Mouse (Mus musculus) CH12.LX (cell line): ENCODE measurements at regions not wholly inside any gene's neighbourhood (a gene's known extent, or its start where the extent isn't known, plus 50 kb on each side); places are given as distances from the start of the nearest gene placed in this dataset.

Source experiments
- DNase-seq: peaks from one replicate; pipeline ENCODE4 v3.0.0-alpha.2; 2013; ENCODE audit errors: extremely low read depth
- H3K27ac ChIP-seq: 2 replicates; pipeline ENCODE4 v1.5.1; 2012; ENCODE audit warnings: low read depth, mild to moderate bottlenecking, control low read depth, moderate library complexity; ENCODE audit not compliant: insufficient read depth
- H3K27me3 ChIP-seq: replicated peaks from 2 replicates; pipeline ENCODE3; 2012; ENCODE audit warnings: inconsistent platforms
- H3K36me3 ChIP-seq, 2 experiments: replicated peaks in 1 of 2; 2 replicates each; pipeline versions ENCODE3 to v1.6.1; 2012; ENCODE audit warnings: inconsistent platforms in 1 of 2, low read length in 1 of 2, mild to moderate bottlenecking in 1 of 2, mixed read lengths in 1 of 2, moderate library complexity in 1 of 2; ENCODE audit not compliant: control insufficient read depth in 1 of 2, insufficient read depth in 1 of 2
- H3K4me1 ChIP-seq, 2 experiments: 2 replicates each; pipeline ENCODE4 v1.6.1; 2012; ENCODE audit warnings: inconsistent platforms in 1 of 2, moderate library complexity in 1 of 2; ENCODE audit not compliant: insufficient read depth in 2 of 2, control insufficient read depth in 1 of 2
- H3K4me2 ChIP-seq: 2 replicates; pipeline ENCODE4 v1.6.1; 2012; ENCODE audit warnings: low read depth, mild to moderate bottlenecking, control low read depth; ENCODE audit not compliant: poor library complexity, insufficient read depth, severe bottlenecking
- H3K4me3 ChIP-seq, 3 experiments: fragments of 150-350 bp in 1 of 3; sonication (generic) in 1 of 3; replicated peaks in 1 of 3; 2 replicates each; pipeline versions ENCODE3 to v1.5.1; 2011 to 2012; ENCODE audit warnings: low read depth in 2 of 3, low read length in 2 of 3, mild to moderate bottlenecking in 2 of 3, moderate library complexity in 2 of 3, control low read depth in 1 of 3, improper control_type of control experiment in 1 of 3, inconsistent platforms in 1 of 3, mixed read lengths in 1 of 3; ENCODE audit not compliant: poor library complexity in 1 of 3
- H3K79me2 ChIP-seq: replicated peaks from 2 replicates; pipeline ENCODE4 v1.6.1; 2012; ENCODE audit warnings: mild to moderate bottlenecking, moderate library complexity; ENCODE audit not compliant: control insufficient read depth, poor library complexity, insufficient read depth, severe bottlenecking; ENCODE audit errors: extremely low read depth
- H3K9ac ChIP-seq: 2 replicates; pipeline ENCODE4 v1.6.1; 2012; ENCODE audit warnings: low read depth, mild to moderate bottlenecking, control low read depth, moderate library complexity; ENCODE audit not compliant: insufficient read depth
- H3K9me3 ChIP-seq: replicated peaks from 2 replicates; pipeline ENCODE3; 2012; ENCODE audit warnings: low read length, inconsistent platforms, mixed read lengths
- E2F4 ChIP-seq: IDR thresholded peaks from 2 replicates; pipeline ENCODE4 v1.6.1; 2011; ENCODE audit warnings: low read depth, low read length, improper control_type of control experiment; ENCODE audit not compliant: insufficient replicate concordance
- EP300 ChIP-seq: IDR thresholded peaks from 2 replicates; pipeline ENCODE4 v1.6.1; 2011; ENCODE audit warnings: low read length, improper control_type of control experiment
- GABPA ChIP-seq: IDR thresholded peaks from 2 replicates; pipeline ENCODE4 v1.6.1; 2012; ENCODE audit warnings: low read depth, low read length, improper control_type of control experiment, inconsistent platforms; ENCODE audit not compliant: insufficient replicate concordance
- HCFC1 ChIP-seq: IDR thresholded peaks from 2 replicates; pipeline ENCODE4 v1.6.1; 2012; ENCODE audit warnings: low read depth, mild to moderate bottlenecking, inconsistent platforms, low read length, improper control_type of control experiment
- IRF4 ChIP-seq: IDR thresholded peaks from 2 replicates; pipeline ENCODE4 v1.6.1; 2014; ENCODE audit warnings: low read depth, mild to moderate bottlenecking, inconsistent platforms, low read length, improper control_type of control experiment
- MAX ChIP-seq: IDR thresholded peaks from 2 replicates; pipeline ENCODE4 v1.6.1; 2011; ENCODE audit warnings: low read length, improper control_type of control experiment
- MAZ ChIP-seq: IDR thresholded peaks from 2 replicates; pipeline ENCODE4 v1.6.1; 2012; ENCODE audit warnings: low read depth, mild to moderate bottlenecking, inconsistent platforms, low read length, improper control_type of control experiment, moderate library complexity
- MXI1 ChIP-seq: IDR thresholded peaks from 2 replicates; pipeline ENCODE4 v1.6.1; 2011; ENCODE audit warnings: mild to moderate bottlenecking, low read depth, low read length, improper control_type of control experiment
- MYC ChIP-seq: IDR thresholded peaks from 2 replicates; pipeline ENCODE4 v1.6.1; 2011; ENCODE audit warnings: low read depth, mild to moderate bottlenecking, improper control_type of control experiment, low read length
- NELFE ChIP-seq: IDR thresholded peaks from 2 replicates; pipeline ENCODE4 v1.6.1; 2011; ENCODE audit warnings: low read depth, low read length, improper control_type of control experiment
- POLR2AphosphoS2 ChIP-seq: IDR thresholded peaks from 2 replicates; pipeline ENCODE4 v1.6.1; 2011; ENCODE audit warnings: low read depth, low read length, improper control_type of control experiment
- SIN3A ChIP-seq: IDR thresholded peaks from 2 replicates; pipeline ENCODE4 v1.6.1; 2012; ENCODE audit warnings: low read length, improper control_type of control experiment, inconsistent platforms
- TCF12 ChIP-seq: IDR thresholded peaks from 2 replicates; pipeline ENCODE4 v1.6.1; 2014; ENCODE audit warnings: low read depth, mild to moderate bottlenecking, inconsistent platforms, low read length, improper control_type of control experiment
- ZC3H11A ChIP-seq: IDR thresholded peaks from 2 replicates; pipeline ENCODE4 v1.6.1; 2012; ENCODE audit warnings: low read depth, mild to moderate bottlenecking, inconsistent platforms, low read length, improper control_type of control experiment
- ZKSCAN1 ChIP-seq: IDR thresholded peaks from 2 replicates; pipeline ENCODE4 v1.6.1; 2012; ENCODE audit warnings: low read depth, inconsistent platforms, low read length, improper control_type of control experiment, borderline replicate concordance
- ZNF384 ChIP-seq: IDR thresholded peaks from 2 replicates; pipeline ENCODE4 v1.6.1; 2012; ENCODE audit warnings: low read depth, low read length, improper control_type of control experiment, inconsistent platforms
- dilution Hi-C: fragments of 300-500 bp; cut with MboI; formaldehyde crosslinking; loops from 2 replicates; pipeline ENCODE4 v1.14.3; 2020; ENCODE audit warnings: low sequenced_read_pairs; ENCODE audit not compliant: extremely low pct_unique_long_range_greater_than_20kb, extremely low pct_ligation_motif_present
- in situ Hi-C: fragments of 300-500 bp; cut with MboI; formaldehyde crosslinking; loops from 3 replicates; pipeline ENCODE4 v1.14.3; 2019; ENCODE audit warnings: low sequenced_read_pairs, low pct_ligation_motif_present, low pct_unique_long_range_greater_than_20kb, mixed read lengths

- H3K27me3 ChIP-seq, result no peaks in the 10 kb centered on the region
- in situ Hi-C loops (no loop called here), dilution Hi-C loops (no loop called here)
- H3K4me3 ChIP-seq, result no peak overlapping the region
- H3K9me3 ChIP-seq, result no peaks in the 10 kb centered on the region
- no peak overlapping the region for H3K4me2 ChIP-seq
- H3K27ac ChIP-seq, result no peak overlapping the region
- TF ChIP-seq MYC (no peak), HCFC1 (no peak), EP300 (no peak)
- peaks cover 0 to 22% of the 10 kb centered on the region in 2 experiments; a peak in 3 of 4 replicates for H3K4me1 ChIP-seq
- no peaks in the 10 kb centered on the region for H3K79me2 ChIP-seq
- no peak overlapping the region for H3K9ac ChIP-seq
- H3K36me3 ChIP-seq, result no peaks in the 10 kb centered on the region
- no peak for DNase-seq
These were observed 97.1 kb upstream of the Slc45a1 start for GRCm38 (mm10) chr4:150749066-150749465.

- no peak overlapping the region for H3K9ac ChIP-seq
- no peak for DNase-seq
- no peaks in the 10 kb centered on the region for H3K27me3 ChIP-seq
- in situ Hi-C loops (no loop called here), dilution Hi-C loops (no loop called here)
- no peak for TF ChIP-seq NELFE
- no peak for TF ChIP-seq GABPA
- H3K4me3 ChIP-seq, result no peak overlapping the region
- peaks cover 0 to 22% of the 10 kb centered on the region in 2 experiments; a peak in 3 of 4 replicates for H3K4me1 ChIP-seq
- H3K27ac ChIP-seq, result no peak overlapping the region
- H3K36me3 ChIP-seq, result no peaks in the 10 kb centered on the region
- H3K79me2 ChIP-seq, result no peaks in the 10 kb centered on the region
- no peaks in the 10 kb centered on the region for H3K9me3 ChIP-seq
- no peak overlapping the region for H3K4me2 ChIP-seq
These were observed 96.4 kb upstream of the Slc45a1 start for GRCm38 (mm10) chr4:150748099-150749000.

- no peaks in the 10 kb centered on the region for H3K79me2 ChIP-seq
- no peak overlapping the region for H3K9ac ChIP-seq
- TF ChIP-seq ZNF384 (no peak), POLR2AphosphoS2 (no peak), ZKSCAN1 (no peak), IRF4 (no peak), HCFC1 (no peak), E2F4 (no peak), NELFE (no peak), SIN3A (no peak), TCF12 (no peak), MAZ (no peak), MAX (no peak), ZC3H11A (no peak), MXI1 (no peak), GABPA (no peak)
- H3K27me3 ChIP-seq, result no peaks in the 10 kb centered on the region
- dilution Hi-C loops (no loop called here), in situ Hi-C loops (no loop called here)
- no peaks in the 10 kb centered on the region for H3K9me3 ChIP-seq
- no peak overlapping the region for H3K27ac ChIP-seq
- H3K4me3 ChIP-seq, result no peak overlapping the region
- H3K36me3 ChIP-seq, result no peaks in the 10 kb centered on the region
- H3K4me2 ChIP-seq, result no peak overlapping the region
- no peak for DNase-seq
- peaks cover 0 to 22% of the 10 kb centered on the region in 2 experiments; a peak in 3 of 4 replicates for H3K4me1 ChIP-seq
These were observed 94.5 kb upstream of the Slc45a1 start for GRCm38 (mm10) chr4:150746430-150746923.
